In the genomic region with DNA sequence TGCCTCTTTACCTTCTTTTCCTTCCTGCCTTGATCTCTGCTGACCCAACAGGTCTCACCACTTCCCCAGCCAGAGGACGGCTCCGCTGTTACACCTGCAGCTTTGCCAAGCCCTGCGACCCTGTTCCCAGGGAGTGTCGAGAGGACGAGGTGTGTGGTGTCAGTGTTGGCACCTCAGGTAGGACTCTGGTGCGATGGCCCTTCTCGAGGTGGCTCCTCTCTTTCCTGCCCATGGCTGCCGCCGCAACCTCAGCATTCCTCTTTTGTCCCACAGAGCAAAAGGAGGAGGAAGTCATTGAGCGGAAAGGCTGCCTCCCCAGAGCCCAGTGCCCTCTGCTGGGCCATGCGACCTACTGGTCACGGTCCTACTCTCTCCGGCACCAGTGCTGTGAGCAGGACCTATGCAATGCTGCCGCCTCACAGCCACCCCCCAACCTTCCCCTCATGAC, we compare ENCODE assay signal across 8 mouse cellular contexts. TPM values are rescaled to one million over a fixed set of nuclear protein-coding genes. Genes with fewer than 3 reads are reported as not detected.
DNase-seq lines count a peak whose midpoint lies in the region; ATAC-seq and TF ChIP-seq lines count a peak whose summit lies in the region.

A gene (minus strand): TSS at position 280 of the 448 bp plus-strand sequence.

- no peak within 1 kb of the TSS for H3K27ac ChIP-seq in embryonic fibroblast, embryonic 13.5 days (ENCODE audit: insufficient read depth, low read length)
- H3K27ac ChIP-seq in hindbrain, embryonic 14.5 days: no peak within 1 kb of the TSS
- H3K27ac ChIP-seq in liver, adult 2 months (replicated peaks; ENCODE audit: insufficient read depth, low read depth, low read length): peak within 1 kb of the TSS; percentile 29; the same call in 1 of the 2 replicates
- no peak within 1 kb of the TSS for H3K27ac ChIP-seq in midbrain, embryonic 16.5 days (ENCODE audit: low read length)

- peak; percentile 46 for DNase-seq in left cerebral cortex, postnatal 4 days
- DNase-seq in left cerebral cortex, adult 9 months (ENCODE audit: low spot score in 2 of 2): no peak
- no peak for DNase-seq in hindbrain, embryonic 14.5 days (ENCODE audit: low spot score)
- DNase-seq in liver, adult 2 months (ENCODE audit: extremely low read depth, low read depth, low spot score): no peak
- no peak for DNase-seq in right cerebral cortex, postnatal 4 days
- no peak for DNase-seq in thymus, postnatal 14 days

- TF ChIP-seq POLR2A in embryonic fibroblast, embryonic 13.5 days (IDR thresholded peaks at IDR 0.05; ENCODE audit: low read depth, low read length): no peak
- no peak for TF ChIP-seq POLR2A in liver, adult 2 months (IDR thresholded peaks at IDR 0.05; ENCODE audit: extremely low read depth, insufficient read depth, low read length)

- H3K4me1 ChIP-seq in embryonic fibroblast, embryonic 13.5 days (ENCODE audit: control insufficient read depth, insufficient read depth, low read length): no peaks in the 10 kb centered on the region
- 0 out of 2 replicates have a peak, but pooled peaks cover 5% of the 10 kb centered on the region for H3K4me1 ChIP-seq in hindbrain, embryonic 14.5 days (replicated peaks; ENCODE audit: control insufficient read depth, insufficient read depth, low read length)
- H3K4me1 ChIP-seq in liver, adult 2 months (ENCODE audit: control insufficient read depth, insufficient read depth, low read length): 0 out of 2 replicates have a peak, but pooled peaks cover 2% of the 10 kb centered on the region
- H3K4me1 ChIP-seq in midbrain, embryonic 16.5 days (ENCODE audit: control insufficient read depth, insufficient read depth, low read length): no peaks in the 10 kb centered on the region

- no peaks in the 10 kb centered on the region for H3K36me3 ChIP-seq in hindbrain, embryonic 14.5 days (replicated peaks; ENCODE audit: control insufficient read depth, insufficient read depth)
- H3K36me3 ChIP-seq in liver, adult 2 months (ENCODE audit: control insufficient read depth, insufficient read depth, low read length): no peaks in the 10 kb centered on the region
- no peaks in the 10 kb centered on the region for H3K36me3 ChIP-seq in midbrain, embryonic 16.5 days (ENCODE audit: control insufficient read depth, insufficient read depth, low read length)

- peak within 1 kb of the TSS; percentile 38 for H3K4me2 ChIP-seq in hindbrain, embryonic 14.5 days (replicated peaks)
- H3K4me2 ChIP-seq in midbrain, embryonic 16.5 days (ENCODE audit: low read length): peak within 1 kb of the TSS; percentile 46

- H3K4me3 ChIP-seq in embryonic fibroblast, embryonic 13.5 days (ENCODE audit: insufficient read depth, low read length): no peak within 1 kb of the TSS
- H3K4me3 ChIP-seq in hindbrain, embryonic 14.5 days (replicated peaks; ENCODE audit: low read length): peak within 1 kb of the TSS; percentile 6; the same call in 1 of the 2 replicates
- peak within 1 kb of the TSS; percentile 59 for H3K4me3 ChIP-seq in liver, adult 2 months (ENCODE audit: insufficient read depth, low read depth, low read length)
- peak within 1 kb of the TSS; percentile 26 for H3K4me3 ChIP-seq in midbrain, embryonic 16.5 days (ENCODE audit: low read depth, low read length)

- intact Hi-C loops in left cerebral cortex, postnatal 4 days (cut with DNase I): no loop called here

- H3K9me3 ChIP-seq in hindbrain, embryonic 14.5 days (ENCODE audit: control insufficient read depth, low read length): no peaks in the 10 kb centered on the region
- no peaks in the 10 kb centered on the region for H3K9me3 ChIP-seq in midbrain, embryonic 16.5 days (replicated peaks; ENCODE audit: control insufficient read depth, low read length, poor library complexity, severe bottlenecking)

- ATAC-seq in hindbrain, embryonic 14.5 days (ENCODE audit: low FRiP score): no peak
- peak; percentile 36; the same call in 1 of the 2 replicates for ATAC-seq in midbrain, embryonic 16.5 days

- no peaks in the 10 kb centered on the region for H3K79me2 ChIP-seq in liver, adult 2 months (ENCODE audit: control insufficient read depth, insufficient read depth, low read length)

- no peak within 1 kb of the TSS; the same call in 1 of the 2 replicates for H3K9ac ChIP-seq in hindbrain, embryonic 14.5 days
- peak within 1 kb of the TSS; percentile 46 for H3K9ac ChIP-seq in liver, adult 2 months (ENCODE audit: low read depth, low read length)
- H3K9ac ChIP-seq in midbrain, embryonic 16.5 days (ENCODE audit: low read depth, low read length): peak within 1 kb of the TSS; percentile 54; the same call in 1 of the 2 replicates

- TF ChIP-seq CTCF in embryonic fibroblast, embryonic 13.5 days (IDR thresholded peaks at IDR 0.05; ENCODE audit: borderline replicate concordance, insufficient read depth, low read length): peak; percentile 37; the same call in 1 of the 2 replicates
- TF ChIP-seq CTCF in liver, adult 2 months (IDR thresholded peaks at IDR 0.05; ENCODE audit: low read depth, low read length): peak; percentile 68

- H3K27me3 ChIP-seq in hindbrain, embryonic 14.5 days (ENCODE audit: control insufficient read depth, insufficient read depth, low read length): no peaks in the 10 kb centered on the region
- H3K27me3 ChIP-seq in liver, adult 2 months (ENCODE audit: control insufficient read depth, insufficient read depth, low read length): no peaks in the 10 kb centered on the region
- no peaks in the 10 kb centered on the region for H3K27me3 ChIP-seq in midbrain, embryonic 16.5 days (ENCODE audit: control insufficient read depth, insufficient read depth, low read depth, low read length)

- whole genome bisulfite sequencing in hindbrain, embryonic 14.5 days: 13% methylated on average over 14 of the region's 14 CpGs
- WGBS in liver, adult 2 months: 22% methylated on average over 14 of the region's 14 CpGs
- 12% methylated on average over 14 of the region's 14 CpGs for WGBS in midbrain, embryonic 16.5 days

RNA-seq across cellular contexts. Expression of the gene that starts here (rescaled TPM):
- total RNA-seq in left cerebral cortex, postnatal 4 days (2021): not detected
- polyA plus RNA-seq in embryonic fibroblast, embryonic 13.5 days (2011; ENCODE audit: insufficient read length, low read depth, missing spikeins): not detected in 2 replicates
- polyA plus RNA-seq in hindbrain, embryonic 14.5 days (2014; fragmentation: Nextera tagmentation; extraction: Ambion mirVana): 0.82 and 0.94 TPM in 2 replicates
- total RNA-seq in liver, adult 2 months (2014; rRNA removed): 0.47 TPM in 1 of 2 replicates, not detected in the other
- polyA plus RNA-seq in liver, adult 2 months (2012; rRNA removed): 0.24 and 0.67 TPM in 2 replicates
- polyA plus RNA-seq in midbrain, embryonic 16.5 days (2015; fragmentation: Nextera tagmentation; extraction: Ambion mirVana): 0.57 and 1.5 TPM in 2 replicates

Comparison
In these comparisons a context has a peak if more than half of its experiments do, and no peak if none do; other contexts are left out.
1. Peak in DNase-seq in left cerebral cortex, postnatal 4 days; RNA of the gene not detected or under 1 TPM.